ENCODE assay signal across 7 mouse cellular contexts in the genomic region with DNA sequence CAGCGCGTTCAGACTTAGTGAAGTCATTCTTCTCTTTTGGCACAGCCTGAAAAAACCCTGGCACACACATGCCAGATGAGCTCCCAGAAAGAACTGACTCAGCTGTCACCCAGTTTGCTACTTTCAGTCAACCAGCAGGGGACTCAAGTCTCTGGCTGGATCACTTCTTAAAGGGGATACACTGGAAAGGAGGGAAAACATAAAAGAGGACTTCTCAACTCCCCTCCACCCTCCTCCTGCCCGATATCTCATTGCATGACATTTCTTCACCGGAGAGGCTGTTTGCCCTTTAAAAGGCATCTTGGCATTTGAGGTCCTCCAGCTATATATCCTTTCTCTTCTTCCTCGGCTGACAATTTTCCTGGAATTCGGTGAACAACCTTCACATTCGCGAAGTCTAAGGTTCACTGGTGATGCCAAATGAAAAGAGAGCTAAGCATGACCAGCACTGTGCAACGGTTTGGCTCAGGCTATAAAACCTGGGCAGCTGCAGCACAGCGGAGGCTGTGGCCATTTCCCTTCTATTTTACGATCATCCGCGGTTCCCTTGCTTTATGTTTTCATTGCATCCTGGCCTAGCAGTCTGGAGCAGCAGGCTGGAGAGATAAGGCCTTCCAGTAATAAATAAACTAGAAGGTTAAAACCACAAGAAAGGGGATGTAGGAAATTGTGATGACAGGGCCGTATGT.
DNase-seq lines count a peak whose midpoint lies in the region; ATAC-seq and TF ChIP-seq lines count a peak whose summit lies in the region.

No protein-coding gene starts in this region.

- no peaks in the 10 kb centered on the region for H3K9me3 ChIP-seq in limb, embryonic 12.5 days

- no peak overlapping the region for H3K9ac ChIP-seq in limb, embryonic 12.5 days (replicated peaks)

- peak overlapping the region; percentile 45 for H3K4me2 ChIP-seq in limb, embryonic 12.5 days

- no peak overlapping the region for H3K27ac ChIP-seq in kidney, adult 2 months (ENCODE audit: insufficient read depth, low read depth, low read length)
- H3K27ac ChIP-seq in limb, embryonic 12.5 days, result no peak overlapping the region

- H3K27me3 ChIP-seq in kidney, adult 2 months (replicated peaks; ENCODE audit: control insufficient read depth, insufficient read depth, low read length), result no peaks in the 10 kb centered on the region
- no peaks in the 10 kb centered on the region for H3K27me3 ChIP-seq in limb, embryonic 12.5 days

- TF ChIP-seq CTCF in kidney, adult 2 months (conservative IDR thresholded peaks at IDR 0.05; ENCODE audit: insufficient read depth, insufficient read length, low read depth, low read length), result no peak

- 13% methylated on average over 14 of the region's 14 CpGs for WGBS in kidney, adult 2 months
- 21% methylated on average over 14 of the region's 14 CpGs for WGBS in limb, embryonic 12.5 days

- DNase-seq in kidney, postnatal 4 days, result peak; percentile 46 to 51
- DNase-seq in kidney, adult 2 months, result no peak
- peak; percentile 8 for DNase-seq in adrenal gland, postnatal 25 days
- DNase-seq in cerebellum, adult 9-10 months, result peak; percentile 33
- DNase-seq in thymus, postnatal 14 days, result no peak
- DNase-seq in yolk sac, embryonic 10.5 days (ENCODE audit: low spot score), result no peak

- no peaks in the 10 kb centered on the region for H3K36me3 ChIP-seq in kidney, adult 2 months (ENCODE audit: control insufficient read depth, insufficient read depth, low read length)
- no peaks in the 10 kb centered on the region for H3K36me3 ChIP-seq in limb, embryonic 12.5 days

- no peaks in the 10 kb centered on the region for H3K4me1 ChIP-seq in kidney, adult 2 months (ENCODE audit: control insufficient read depth, insufficient read depth, low read length)
- H3K4me1 ChIP-seq in limb, embryonic 12.5 days (replicated peaks), result peaks cover 12% of the 10 kb centered on the region

- ATAC-seq in limb, embryonic 12.5 days (ENCODE audit: insufficient number of reproducible peaks, insufficient read depth, low FRiP score, low TSS enrichment, low read depth), result peak; percentile 87; the same call in 1 of the 2 replicates

- no peak for TF ChIP-seq POLR2A in kidney, adult 2 months (IDR thresholded peaks at IDR 0.05; ENCODE audit: low read depth, low read length)

- no peak overlapping the region for H3K4me3 ChIP-seq in kidney, adult 2 months (ENCODE audit: insufficient read depth, low read depth, low read length)
- H3K4me3 ChIP-seq in limb, embryonic 12.5 days (replicated peaks), result peak overlapping the region; percentile 13; the same call in 1 of the 2 replicates

Comparison
In these comparisons a context has a peak if more than half of its experiments do, and no peak if none do; other contexts are left out.
1. DNase-seq: peak in kidney, postnatal 4 days (2 of 2), adrenal gland, postnatal 25 days (single experiment) and cerebellum, adult 9-10 months (single experiment); none in kidney, adult 2 months (single experiment), thymus, postnatal 14 days (single experiment) and yolk sac, embryonic 10.5 days (single experiment).